Mouse (Mus musculus) spleen, adult 2 months (tissue): ENCODE measurements around the gene Rnf8.

ENCODE experiments used
- CTCF ChIP-seq: fragments of 200-500 bp; IDR thresholded peaks from 2 replicates; pipeline ENCODE4 v1.5.1; 2011; ENCODE audit warnings: mild to moderate bottlenecking, inconsistent platforms; ENCODE audit not compliant: insufficient read depth, insufficient read length, insufficient replicate concordance; ENCODE audit errors: extremely low read depth
- POLR2A ChIP-seq: fragments of 200-500 bp; IDR thresholded peaks from 2 replicates; pipeline ENCODE4 v1.6.1; 2011; ENCODE audit warnings: low read depth, low read length, inconsistent platforms

DNA sequence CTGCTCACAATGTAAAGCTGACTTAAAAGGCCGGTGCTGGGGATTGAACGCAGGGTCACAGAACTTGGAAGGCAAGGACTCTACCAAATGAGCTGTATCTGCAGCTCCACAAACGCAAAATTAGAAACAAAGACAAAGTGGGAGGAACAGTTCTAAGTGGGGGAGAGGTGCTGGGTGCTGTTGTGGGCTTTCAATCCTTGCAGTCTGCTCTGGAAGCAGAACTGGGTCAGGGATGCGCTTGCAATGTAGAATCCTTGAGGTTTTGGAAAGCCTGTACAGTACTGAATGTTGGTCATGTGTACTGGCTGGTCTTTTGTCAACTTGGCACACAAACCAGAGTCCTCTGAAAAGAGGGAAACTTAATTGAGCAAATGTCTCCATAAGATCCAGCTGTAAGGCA lies 1.0 kb downstream of the Rnf8 start:
- TF ChIP-seq POLR2A (no peak), CTCF (no peak)
